ENCODE assay signal across 7 mouse cellular contexts in the genomic region with DNA sequence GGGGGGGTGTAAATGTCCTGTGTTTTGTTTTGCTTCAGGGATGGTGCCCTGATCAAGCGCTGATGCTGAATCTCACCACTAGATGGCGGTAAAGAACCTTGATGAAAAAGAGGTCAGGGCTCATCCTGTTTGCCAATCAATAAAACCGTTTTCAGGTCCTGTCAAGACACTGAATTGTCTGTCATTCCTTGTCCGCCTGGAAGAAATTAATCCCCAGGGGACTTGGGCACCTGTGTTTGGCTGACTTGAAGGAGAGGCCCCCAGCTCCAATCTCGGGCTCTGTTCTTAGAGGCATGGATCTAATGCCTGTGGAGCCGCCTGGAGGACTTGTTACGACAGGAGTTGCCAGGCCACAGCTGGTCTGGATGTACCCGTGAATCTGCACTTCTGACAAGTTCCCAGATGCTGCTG. TPM values are rescaled to one million over a fixed set of nuclear protein-coding genes. Genes with fewer than 3 reads are reported as not detected.
A peak's percentile ranks its signal among the peaks of the same experiment; 100 is the strongest.
DNase-seq lines count a peak whose midpoint lies in the region; ATAC-seq and TF ChIP-seq lines count a peak whose summit lies in the region.

No protein-coding gene starts in this region.

- no peak for TF ChIP-seq POLR2A in small intestine, adult 2 months (IDR thresholded peaks at IDR 0.05; ENCODE audit: low read depth, low read length)

- H3K4me3 ChIP-seq in intestine, postnatal 0 days (ENCODE audit: low read depth, low read length) = no peak overlapping the region
- peak overlapping the region; percentile 13; the same call in 1 of the 2 replicates for H3K4me3 ChIP-seq in midbrain, embryonic 12.5 days
- H3K4me3 ChIP-seq in small intestine, adult 2 months (ENCODE audit: low read depth, low read length) = peak overlapping the region; percentile 16; the same call in 1 of the 2 replicates

- peak; percentile 57 for ATAC-seq in granulocyte monocyte progenitor cell, adult 5-6 weeks (replicated peaks; ENCODE audit: poor library complexity, severe bottlenecking)
- ATAC-seq in intestine, postnatal 0 days = no peak
- ATAC-seq in midbrain, embryonic 12.5 days (ENCODE audit: low FRiP score, low read depth) = peak; percentile 79

- H3K9ac ChIP-seq in intestine, postnatal 0 days (ENCODE audit: low read depth, low read length) = no peak overlapping the region
- no peak overlapping the region for H3K9ac ChIP-seq in midbrain, embryonic 12.5 days (replicated peaks)

- H3K36me3 ChIP-seq in intestine, postnatal 0 days (ENCODE audit: control insufficient read depth, insufficient read depth) = no peaks in the 10 kb centered on the region; the same call in 1 of the 2 replicates
- no peaks in the 10 kb centered on the region for H3K36me3 ChIP-seq in midbrain, embryonic 12.5 days
- H3K36me3 ChIP-seq in small intestine, adult 2 months (ENCODE audit: control insufficient read depth, insufficient read depth, low read length) = 0 out of 2 replicates have a peak, but pooled peaks cover 2% of the 10 kb centered on the region

- DNase-seq in adrenal gland, adult 18-20 months (ENCODE audit: low spot score in 2 of 2) = peak; percentile 54 to 66
- peak; percentile 89 for DNase-seq in embryo, embryonic 11 days
- peak; percentile 70 for DNase-seq in left cerebral cortex, postnatal 4 days

- H3K27me3 ChIP-seq in intestine, postnatal 0 days (replicated peaks; ENCODE audit: control insufficient read depth, insufficient read depth, low read length) = no peaks in the 10 kb centered on the region
- H3K27me3 ChIP-seq in midbrain, embryonic 12.5 days = no peaks in the 10 kb centered on the region
- H3K27me3 ChIP-seq in small intestine, adult 2 months (ENCODE audit: control insufficient read depth, insufficient read depth, low read length) = no peaks in the 10 kb centered on the region

- H3K9me3 ChIP-seq in intestine, postnatal 0 days (ENCODE audit: control insufficient read depth) = no peaks in the 10 kb centered on the region
- H3K9me3 ChIP-seq in midbrain, embryonic 12.5 days = no peaks in the 10 kb centered on the region

- TF ChIP-seq CTCF in intestine, postnatal 0 days (IDR thresholded peaks at IDR 0.05; ENCODE audit: low read depth) = peak; percentile 87
- TF ChIP-seq CTCF in small intestine, adult 2 months (IDR thresholded peaks at IDR 0.05; ENCODE audit: extremely low read depth, insufficient read length, insufficient replicate concordance, low read depth, low read length) = peak; percentile 45; the same call in 1 of the 2 replicates

- H3K4me1 ChIP-seq in intestine, postnatal 0 days (replicated peaks; ENCODE audit: control insufficient read depth, insufficient read depth, low read length) = 0 out of 2 replicates have a peak, but pooled peaks cover 3% of the 10 kb centered on the region
- peaks cover 3% of the 10 kb centered on the region; the same call in 1 of the 2 replicates for H3K4me1 ChIP-seq in midbrain, embryonic 12.5 days
- peaks cover 5% of the 10 kb centered on the region; the same call in 1 of the 2 replicates for H3K4me1 ChIP-seq in small intestine, adult 2 months (ENCODE audit: control insufficient read depth, insufficient read depth, insufficient read length, low read length)

- 7% methylated on average over 8 of the region's 8 CpGs for WGBS in intestine, postnatal 0 days
- WGBS in midbrain, embryonic 12.5 days = 2% methylated on average over 8 of the region's 8 CpGs
- WGBS in small intestine, adult 2 months = 9% methylated on average over 8 of the region's 8 CpGs

- no peak overlapping the region for H3K27ac ChIP-seq in intestine, postnatal 0 days (ENCODE audit: low read depth, low read length)
- no peak overlapping the region for H3K27ac ChIP-seq in midbrain, embryonic 12.5 days (replicated peaks)
- no peak overlapping the region for H3K27ac ChIP-seq in small intestine, adult 2 months (ENCODE audit: insufficient read depth, low read depth, low read length)

- H3K4me2 ChIP-seq in intestine, postnatal 0 days (replicated peaks; ENCODE audit: low read depth) = peak overlapping the region; percentile 55
- peak overlapping the region; percentile 46 for H3K4me2 ChIP-seq in midbrain, embryonic 12.5 days (replicated peaks)

- intact Hi-C loops in left cerebral cortex, postnatal 4 days (cut with DNase I) = loop anchor here (10.0 kb wide), 1 partner anchor 618 kb away; no protein-coding TSS in a partner anchor

RNA-seq across cellular contexts. Expression of a gene that starts 25.7 kb away (rescaled TPM):
- total RNA-seq in adrenal gland, adult 18-20 months (2021) = under 1 TPM; 0.36 to 0.51 TPM
- total RNA-seq in granulocyte monocyte progenitor cell, adult 5-6 weeks (2014; fragmentation: Nextera tagmentation) = not detected in 2 replicates
- 0.13 TPM in 1 of 2 replicates, not detected in the other for total RNA-seq in granulocyte monocyte progenitor cell, adult 5-6 weeks (2017)
- 4.5 and 5.3 TPM in 2 replicates for polyA plus RNA-seq in intestine, postnatal 0 days (2015; fragmentation: Nextera tagmentation; extraction: Ambion mirVana)
- 1 to 10 TPM; 5.8 to 6.0 TPM for total RNA-seq in left cerebral cortex, postnatal 4 days (2021)
- polyA plus RNA-seq in midbrain, embryonic 12.5 days (2016; fragmentation: Nextera tagmentation; extraction: Ambion mirVana) = 1.8 and 2.3 TPM in 2 replicates
- polyA plus RNA-seq in small intestine, adult 2 months (2012; rRNA removed) = 1.0 and 3.9 TPM in 2 replicates

Comparison
In these comparisons a context has a peak if more than half of its experiments do, and no peak if none do; other contexts are left out.
1. RNA of a gene that starts 25.7 kb away (total RNA-seq): 5.8 to 6.0 TPM in left cerebral cortex, postnatal 4 days; 0.36 to 0.51 TPM in adrenal gland, adult 18-20 months and 0.13 TPM in granulocyte monocyte progenitor cell, adult 5-6 weeks; every median in the first group is over 4 times any median in the second.
2. Peak in every context shown above with its lines, with median percentiles within 50 percentile points of each other: DNase-seq.